Mouse (Mus musculus) gastrocnemius, postnatal 4 days (tissue): ENCODE measurements around the gene Iqcf6. TPM values are rescaled to one million over a fixed set of nuclear protein-coding genes. Genes with fewer than 3 reads are reported as not detected.
A peak's percentile ranks its signal among the peaks of the same experiment; 100 is the strongest.

Experiments used
- DNase-seq, 2 experiments: peaks; one replicate each; pipeline ENCODE4 v3.0.0; 2021 to 2022; ENCODE audit warnings: low spot score in 2 of 2, mixed read lengths in 2 of 2
- total RNA-seq, 2 experiments: library from RNA; stranded (reverse); gene quantifications; 2 replicates each; pipeline ENCODE4 v1.2.3; 2021

Gene Iqcf6
- total RNA-seq, 2 experiments from 2014 or later, result not detected

DNA sequence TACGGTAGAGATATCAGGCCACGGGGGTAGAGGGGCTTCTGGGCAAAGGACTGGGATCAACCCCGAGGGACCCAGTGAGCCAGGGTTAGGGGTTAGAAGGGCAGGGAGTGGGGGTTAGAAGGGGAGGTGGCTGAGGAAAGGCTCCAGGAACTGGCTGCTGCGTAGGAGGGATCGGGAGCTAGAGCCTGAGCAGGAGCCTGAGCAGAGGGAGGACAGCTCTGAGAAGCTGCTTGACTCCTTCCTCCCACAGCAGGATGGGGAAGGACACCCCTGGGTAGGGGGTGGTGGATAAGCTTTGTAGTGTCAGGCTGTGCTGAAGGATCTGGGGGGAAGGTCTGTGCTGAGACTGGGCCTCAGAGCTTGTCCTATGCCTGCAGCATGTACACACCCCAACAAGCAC is 30.4 kb downstream of the Iqcf6 start:
- DNase-seq, result no peak

DNA sequence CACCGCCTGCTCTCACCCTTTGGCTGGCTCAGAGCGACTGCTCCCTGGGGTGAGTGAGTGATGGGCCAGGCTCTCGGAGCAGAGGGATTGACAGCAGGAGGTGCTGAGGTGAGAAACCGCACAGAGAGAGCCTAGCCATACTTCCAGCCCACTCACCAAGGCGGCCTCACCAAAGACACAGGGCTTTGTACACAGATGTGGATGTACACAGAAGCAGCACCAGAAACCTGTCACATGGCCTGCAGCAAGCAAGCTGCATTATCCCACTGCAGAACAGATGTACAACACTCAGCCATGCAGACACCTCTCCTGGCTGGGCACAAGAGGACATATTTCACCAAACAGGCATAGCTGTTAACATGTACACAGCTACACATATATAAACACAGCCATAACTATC is 31.2 kb downstream of the Iqcf6 start:
- DNase-seq, result no peak

DNA sequence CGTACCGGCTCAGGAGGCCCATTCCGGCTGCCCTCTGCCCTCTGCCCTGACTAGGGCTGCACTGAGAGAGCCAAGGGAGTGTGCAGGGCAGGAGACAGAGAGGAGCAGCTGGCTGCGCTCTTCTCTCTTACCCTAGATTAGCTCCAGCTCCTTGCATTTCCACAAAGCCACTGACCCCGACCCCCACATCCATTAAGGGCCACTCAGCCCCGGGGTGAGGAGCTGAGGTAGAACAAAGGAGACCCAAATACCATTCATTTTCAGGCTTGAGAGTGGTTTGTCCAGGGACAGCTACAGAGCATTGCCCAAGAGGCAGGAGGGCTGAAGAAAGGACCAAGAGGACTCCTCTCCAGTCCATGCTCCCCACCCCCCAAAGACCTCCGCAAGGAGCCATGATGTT is 33.1 kb downstream of the Iqcf6 start:
- DNase-seq, result no peak

DNA sequence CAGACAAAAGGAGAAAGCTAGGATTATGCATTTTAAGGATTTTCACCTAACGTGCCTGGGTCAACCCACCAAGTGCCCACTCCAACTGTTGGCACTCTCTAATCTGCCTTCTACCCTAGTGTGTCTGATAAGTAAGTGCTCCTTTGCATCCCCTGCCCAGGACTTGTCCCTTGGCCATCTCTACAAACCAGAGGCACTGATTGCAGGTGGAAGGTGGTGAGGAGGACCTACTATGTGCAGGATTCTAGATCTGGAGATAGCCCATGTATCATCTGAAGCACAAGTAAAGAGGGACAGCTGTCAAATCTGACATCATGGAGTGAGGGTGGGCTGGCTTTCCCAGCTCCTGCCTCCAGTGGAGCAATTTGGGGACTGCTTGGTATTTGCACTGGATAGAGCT is 33.6 kb downstream of the Iqcf6 start:
- no peak for DNase-seq

DNA sequence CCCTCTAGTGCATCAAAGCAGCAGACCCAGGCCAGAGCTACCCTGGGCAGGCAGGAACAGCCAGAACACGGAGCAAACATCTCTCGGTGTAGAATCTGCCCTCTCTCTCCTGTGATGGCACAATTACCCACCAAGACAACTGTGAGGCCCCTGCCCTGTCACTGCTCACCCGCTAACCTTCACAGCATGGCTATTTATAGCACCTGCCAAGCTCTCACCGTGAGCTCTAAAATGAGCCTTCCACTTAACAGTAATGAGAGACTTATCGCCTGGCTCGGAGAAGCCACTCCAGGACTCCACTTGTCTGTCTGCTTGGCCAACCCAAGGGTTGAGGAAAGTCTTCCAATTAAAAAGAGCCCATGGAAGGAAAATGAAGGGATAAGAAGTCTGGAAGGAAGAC is 36.8 kb downstream of the Iqcf6 start:
- DNase-seq, result no peak

DNA sequence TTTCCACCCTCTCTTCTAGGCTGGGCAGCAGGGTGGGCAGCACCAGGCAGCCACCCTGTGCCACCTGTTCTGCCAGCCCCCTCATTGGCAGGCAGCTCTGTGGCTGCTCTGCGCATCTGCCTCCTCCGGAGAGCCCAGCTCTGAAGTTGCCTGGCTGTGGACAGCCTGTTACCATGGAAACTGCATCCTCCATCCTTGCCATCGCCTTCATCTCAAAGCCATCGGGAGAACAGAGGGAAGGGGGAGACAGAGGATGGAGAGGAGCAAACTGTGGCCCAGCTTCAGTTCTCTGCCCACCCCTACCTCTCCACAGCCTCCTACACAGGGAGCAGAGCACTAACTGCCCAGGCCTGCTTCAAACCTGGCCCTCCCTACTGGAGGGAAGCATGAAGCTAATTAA is 38.1 kb downstream of the Iqcf6 start:
- no peak for DNase-seq

DNA sequence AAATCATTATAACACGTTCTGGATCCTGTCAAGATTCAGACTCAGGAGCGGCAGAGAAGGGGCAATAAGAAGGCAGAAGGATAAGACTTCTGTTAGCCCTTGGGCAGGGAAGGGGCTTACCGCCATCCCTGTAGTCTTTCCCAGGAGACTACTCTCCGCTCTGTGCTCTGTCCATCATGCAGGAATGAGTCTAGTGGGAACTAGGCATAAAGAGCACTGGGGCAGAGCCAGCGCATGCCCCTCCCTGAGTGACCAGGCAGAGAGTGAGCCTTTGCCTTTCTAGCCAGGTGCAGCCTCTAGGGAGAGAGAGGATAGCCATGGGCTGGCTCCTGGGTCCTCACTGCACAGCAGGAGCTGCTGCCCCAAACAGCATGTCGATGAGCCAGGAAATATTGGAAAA is 38.5 kb downstream of the Iqcf6 start:
- DNase-seq, result no peak

DNA sequence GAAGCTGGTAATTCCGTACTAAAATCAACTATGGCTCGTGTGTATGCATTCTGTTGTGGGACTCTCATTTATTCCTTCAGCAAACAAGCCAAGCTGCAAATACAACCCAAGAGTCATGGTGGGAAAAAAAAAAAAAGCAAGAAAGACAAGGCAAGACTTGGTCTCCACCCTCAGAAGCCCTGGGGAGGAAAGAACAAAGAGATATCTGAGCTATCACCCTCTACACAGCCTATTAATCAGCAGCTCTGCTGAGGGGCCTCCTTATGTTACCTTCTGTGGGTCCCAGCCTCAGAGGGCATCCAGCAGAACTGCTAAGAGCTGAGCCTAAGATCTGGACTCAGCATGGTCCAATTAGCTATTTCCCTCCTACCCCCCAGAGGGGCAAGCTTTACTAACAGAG is 47.5 kb downstream of the Iqcf6 start:
- no peak for DNase-seq

DNA sequence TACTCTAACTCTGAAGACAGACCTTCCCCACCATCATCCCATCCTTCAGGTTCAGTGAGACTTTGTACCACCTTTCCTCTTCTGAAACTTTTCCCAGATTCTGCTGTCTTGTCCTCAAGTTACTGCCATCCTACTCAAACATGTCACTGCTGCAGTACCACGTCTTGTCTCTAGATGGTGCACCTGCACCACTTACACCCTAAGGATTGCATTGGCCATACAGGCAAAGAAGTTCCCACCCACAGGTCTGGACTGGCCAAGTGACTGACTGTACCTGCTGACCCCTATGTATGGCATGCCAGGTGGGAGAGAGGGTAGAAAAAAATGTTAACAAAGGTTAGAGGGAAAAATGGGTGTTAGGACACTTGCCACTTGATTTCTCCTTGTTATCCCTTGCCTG is 49.1 kb downstream of the Iqcf6 start:
- peak; percentile 43 to 71 for DNase-seq

DNA sequence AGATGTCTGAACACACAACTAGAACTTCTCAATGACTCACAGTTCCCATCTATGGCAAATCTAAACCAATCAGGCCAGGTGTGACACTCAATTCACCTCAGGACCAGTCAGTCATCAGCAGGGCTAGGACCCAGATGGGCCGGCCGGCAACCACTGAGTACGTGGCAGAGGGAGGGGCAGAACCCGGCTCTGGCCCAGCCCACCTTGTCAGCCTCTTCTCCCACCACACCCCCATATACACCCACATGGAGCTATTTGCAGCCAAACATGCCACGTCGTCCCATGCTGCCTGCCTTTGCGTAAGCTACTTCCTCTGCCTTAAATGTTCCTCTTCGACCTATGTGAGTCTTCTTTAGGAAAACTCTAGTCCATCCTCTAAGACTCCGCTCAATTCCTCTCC is 49.6 kb downstream of the Iqcf6 start:
- DNase-seq, result no peak

DNA sequence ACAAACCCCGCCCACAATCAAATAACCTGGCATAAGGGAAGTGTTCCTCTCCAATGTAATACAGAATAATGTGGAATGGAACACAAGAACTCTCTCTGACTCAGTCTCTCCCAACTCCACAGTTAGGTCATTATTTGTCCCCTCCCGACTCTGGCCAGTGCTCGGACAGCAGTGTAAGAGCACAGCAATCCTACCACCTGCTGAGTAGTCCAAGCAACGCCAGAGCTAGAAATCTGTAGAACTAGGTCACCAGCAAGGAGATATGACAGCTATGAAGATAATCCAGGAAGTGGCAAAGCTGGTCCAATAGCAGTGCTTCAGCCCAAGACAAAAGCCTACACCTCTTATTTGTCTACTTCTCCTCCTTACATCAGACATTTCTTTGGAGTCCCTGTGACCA is 50.2 kb downstream of the Iqcf6 start:
- DNase-seq, result no peak

Other genes with a start within 250 kb of the Iqcf6 start
- gene Rpl29, start 197.1 kb upstream of the Iqcf6 start, total RNA-seq, result 100 to 1,000 TPM; 526 to 599 TPM
- gene Acy1, start 188.3 kb upstream of the Iqcf6 start, total RNA-seq, result 10 to 100 TPM; 13.4 to 13.5 TPM
- gene Abhd14b, start 179.1 kb upstream of the Iqcf6 start, total RNA-seq, result 10 to 100 TPM in 1 of 2 experiments, 1 to 10 TPM in 1; 8.8 to 10.3 TPM
- 10 to 100 TPM; 18.5 to 19.1 TPM for gene Abhd14a, start 178.9 kb upstream of the Iqcf6 start, total RNA-seq
- 10 to 100 TPM; 83.6 to 84.9 TPM for gene Pcbp4, start 173.3 kb upstream of the Iqcf6 start, total RNA-seq
- gene Gpr62, start 160.6 kb upstream of the Iqcf6 start, total RNA-seq, result under 1 TPM; 0.44 to 0.65 TPM
- gene Rrp9, start 150.6 kb upstream of the Iqcf6 start, total RNA-seq, result 10 to 100 TPM; 25.1 to 26.2 TPM
- 10 to 100 TPM; 26.4 to 28.1 TPM for gene Parp3, start 149.6 kb upstream of the Iqcf6 start, total RNA-seq
- not detected for gene Iqcf1, start 126.6 kb upstream of the Iqcf6 start, total RNA-seq
- gene Iqcf5, start 112.0 kb upstream of the Iqcf6 start, total RNA-seq, result not detected
- not detected for gene Iqcf3, start 65.0 kb upstream of the Iqcf6 start, total RNA-seq
- gene Iqcf4, start 55.6 kb upstream of the Iqcf6 start, total RNA-seq, result not detected
- not detected for gene Grm2, start 29.5 kb downstream of the Iqcf6 start, total RNA-seq
- 10 to 100 TPM; 29.4 to 31.4 TPM for gene Tex264, start 59.3 kb downstream of the Iqcf6 start, total RNA-seq
- gene Rad54l2, start 162.6 kb downstream of the Iqcf6 start, total RNA-seq, result 10 to 100 TPM; 13.6 to 15.0 TPM
- gene Dcaf1, start 195.3 kb downstream of the Iqcf6 start, total RNA-seq, result 10 to 100 TPM; 16.9 to 22.7 TPM